Mouse (Mus musculus) lung, postnatal 4 days (tissue): Measurements from ENCODE around the gene Slc22a23.

Source experiments
- DNase-seq, 2 experiments: peaks; one replicate each; pipeline ENCODE4 v3.0.0; 2021

The Slc22a23 gene

GRCm38 (mm10) chr13:34266942-34267660, 77.9 kb downstream of the Slc22a23 start:
- no peak for DNase-seq

GRCm38 (mm10) chr13:34266067-34266466, 78.9 kb downstream of the Slc22a23 start:
- DNase-seq, result no peak

- no peak for DNase-seq
Measured at GRCm38 (mm10) chr13:34265576-34265975, 79.4 kb downstream of the Slc22a23 start.

- DNase-seq, result no peak
Measured at GRCm38 (mm10) chr13:34265022-34265565, 79.9 kb downstream of the Slc22a23 start.

GRCm38 (mm10) chr13:34264508-34264907, 80.5 kb downstream of the Slc22a23 start:
- DNase-seq, result peak; percentile 33 to 55

- DNase-seq, result no peak
Measured at GRCm38 (mm10) chr13:34258765-34259164, 86.2 kb downstream of the Slc22a23 start.

- no peak for DNase-seq
Measured at GRCm38 (mm10) chr13:34257177-34257576, 87.8 kb downstream of the Slc22a23 start.

- no peak for DNase-seq
Measured at GRCm38 (mm10) chr13:34256676-34257075, 88.3 kb downstream of the Slc22a23 start.

GRCm38 (mm10) chr13:34255297-34255696, 89.7 kb downstream of the Slc22a23 start:
- peak; percentile 45 to 67 for DNase-seq

- peak; percentile 30 to 56 for DNase-seq
Measured at GRCm38 (mm10) chr13:34254691-34255090, 90.3 kb downstream of the Slc22a23 start.

- no peak for DNase-seq
Measured at GRCm38 (mm10) chr13:34253736-34254135, 91.2 kb downstream of the Slc22a23 start.

- DNase-seq, result no peak
Measured at GRCm38 (mm10) chr13:34248941-34249920, 95.8 kb downstream of the Slc22a23 start.

- DNase-seq, result no peak
Measured at GRCm38 (mm10) chr13:34248107-34248506, 96.9 kb downstream of the Slc22a23 start.

- DNase-seq, result no peak
Measured at GRCm38 (mm10) chr13:34246821-34247220, 98.2 kb downstream of the Slc22a23 start.

- DNase-seq, result peak; percentile 26 to 60
Measured at GRCm38 (mm10) chr13:34245216-34245615, 99.8 kb downstream of the Slc22a23 start.

GRCm38 (mm10) chr13:34244186-34244585, 100.8 kb downstream of the Slc22a23 start:
- no peak for DNase-seq

GRCm38 (mm10) chr13:34242211-34242610, 102.8 kb downstream of the Slc22a23 start:
- DNase-seq, result no peak

- DNase-seq, result no peak
Measured at GRCm38 (mm10) chr13:34240087-34240428, 104.9 kb downstream of the Slc22a23 start.

- DNase-seq, result no peak
Measured at GRCm38 (mm10) chr13:34239371-34240086, 105.5 kb downstream of the Slc22a23 start.

GRCm38 (mm10) chr13:34238646-34239290, 106.2 kb downstream of the Slc22a23 start:
- no peak for DNase-seq

GRCm38 (mm10) chr13:34235056-34235455, 109.9 kb downstream of the Slc22a23 start:
- no peak for DNase-seq

GRCm38 (mm10) chr13:34234439-34234838, 110.5 kb downstream of the Slc22a23 start:
- DNase-seq, result no peak
